Mouse (Mus musculus) adrenal gland, adult 2 months (tissue): Measurements from ENCODE around the gene Hoxd3. TPM values are rescaled to one million over a fixed set of nuclear protein-coding genes. Genes with fewer than 3 reads are reported as not detected.

ENCODE experiments used
- DNase-seq: peaks from one replicate; pipeline ENCODE4 v3.0.0; 2021
- long read RNA-seq: library from polyadenylated mRNA; stranded (forward); transcript quantifications from one replicate; pipeline ENCODE4 v2.0.0, GENCODE M21; 2021
- polyA plus RNA-seq: library from polyadenylated mRNA; depleted of rRNA; stranded (reverse); fragments of >200 nt; gene quantifications from 2 replicates; pipeline ENCODE4 v1.2.3, GENCODE M21; 2012; rRNA removed
- total RNA-seq, 2 experiments: library from RNA; stranded (reverse); gene quantifications; 2 replicates each; pipeline ENCODE4 v1.2.3; 2021

Hoxd3 gene
- total RNA-seq (1 to 10 TPM in 1 of 2 experiments, under 1 TPM in 1; 0.62 to 1.0 TPM), polyA plus RNA-seq (10.6 and 11.1 TPM in 2 replicates)
- long read RNA-seq, partial matches to known transcripts: 0 of 2 reads
- long read RNA-seq, other reads (novel, unspliced or antisense): 2 of 2 reads

DNA sequence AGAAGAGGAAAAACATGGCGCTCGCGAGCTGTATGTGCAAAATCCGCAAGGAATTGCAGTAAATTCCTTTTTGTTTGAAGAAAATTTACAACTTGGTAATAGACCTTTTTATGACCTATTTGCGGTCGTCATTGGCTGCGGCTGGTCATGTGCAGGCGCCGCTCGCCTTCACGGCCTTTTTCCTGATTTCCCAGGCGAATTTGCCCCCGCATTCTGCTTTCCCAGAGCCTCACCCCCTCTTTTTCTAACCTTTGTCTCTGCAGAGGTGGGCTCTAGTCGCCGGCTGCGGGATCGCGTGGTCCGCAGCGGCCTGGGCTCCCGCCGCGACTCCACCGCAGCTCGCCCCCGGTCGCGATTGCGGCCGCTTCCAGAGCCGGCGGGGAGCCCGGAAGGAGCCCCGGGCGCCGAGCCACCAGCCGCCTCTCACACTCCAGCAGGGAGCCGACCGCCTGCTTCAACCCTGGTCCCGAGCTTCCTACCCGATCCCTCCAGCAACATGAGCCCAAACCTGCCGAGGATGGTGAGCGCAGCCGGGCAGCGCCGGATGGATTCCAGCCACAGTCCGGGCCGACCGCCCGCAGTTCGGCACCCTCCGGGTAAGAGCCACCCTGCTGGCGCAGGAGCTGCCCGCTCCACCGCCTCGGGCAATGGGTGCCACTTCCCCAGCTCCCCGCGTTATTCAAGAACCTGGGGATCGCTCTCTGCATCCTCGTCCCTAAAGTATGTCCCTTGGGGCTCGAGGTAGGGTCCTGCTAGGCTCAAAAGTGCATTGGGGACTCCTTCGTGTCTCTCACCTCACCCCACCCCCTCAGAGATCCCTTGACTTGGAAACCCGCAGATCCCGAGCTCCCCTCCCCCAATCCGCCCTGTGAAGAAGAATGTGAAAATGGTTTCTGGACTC lies at the start of gene Hoxd3, which contains the start of gene Hoxd4:
TSS of gene Hoxd3 (plus strand) at position 207 of the 901 bp plus-strand sequence.
TSS of gene Hoxd4 (plus strand) at position 209 of the 901 bp plus-strand sequence.
- DNase-seq: peak; percentile 88

DNA sequence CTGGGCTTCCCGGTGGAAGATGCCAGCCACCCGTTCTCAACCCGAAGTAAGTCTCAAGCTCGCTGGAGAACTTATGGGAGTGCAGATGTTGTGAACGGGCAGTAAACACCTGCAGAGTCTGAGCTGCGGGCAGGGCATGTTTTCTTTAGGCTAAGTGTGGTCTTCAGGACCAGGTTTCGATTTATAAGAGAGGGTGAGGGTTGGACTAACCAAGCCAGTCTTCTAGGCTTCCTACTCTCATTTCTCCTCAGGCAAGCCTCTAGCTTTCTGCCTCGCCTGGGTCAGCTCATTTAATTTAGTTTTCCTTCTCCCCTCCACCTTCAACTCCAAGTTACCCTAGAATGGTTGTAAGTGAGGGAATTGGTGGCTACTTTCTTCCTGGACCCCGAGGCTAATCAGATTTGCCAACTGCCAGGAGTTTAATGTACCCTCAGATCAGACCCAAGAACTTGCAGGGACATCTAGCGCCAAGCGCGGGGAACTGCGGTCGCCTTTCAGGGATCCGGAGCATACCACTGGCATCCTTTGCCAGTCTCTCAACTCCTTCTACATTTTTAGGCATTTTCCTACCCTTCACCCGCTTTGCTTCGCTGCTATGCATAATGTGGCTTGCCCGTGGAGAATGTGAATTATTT lies 48.3 kb upstream of the Hoxd3 start:
- peak; percentile 42 for DNase-seq

DNA sequence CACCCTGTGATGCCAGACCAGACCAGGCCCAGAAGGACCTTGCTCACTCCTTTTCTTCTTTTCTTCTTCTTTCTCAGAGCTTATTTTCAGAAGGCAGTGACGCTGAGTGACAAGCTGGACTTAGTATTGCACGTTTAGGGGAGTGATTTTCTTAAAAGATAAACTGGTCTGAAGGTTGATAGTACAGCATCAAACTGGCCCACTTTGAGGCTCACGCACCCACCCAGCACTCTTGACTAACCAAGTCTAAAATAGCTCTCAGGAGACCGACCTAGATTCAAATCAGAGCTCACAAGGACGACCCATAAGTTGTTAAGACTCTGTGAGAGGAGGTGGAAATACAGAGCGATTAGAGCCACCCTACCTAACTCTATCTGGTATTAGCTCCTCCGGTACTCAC lies 45.3 kb upstream of the Hoxd3 start:
- DNase-seq: no peak

DNA sequence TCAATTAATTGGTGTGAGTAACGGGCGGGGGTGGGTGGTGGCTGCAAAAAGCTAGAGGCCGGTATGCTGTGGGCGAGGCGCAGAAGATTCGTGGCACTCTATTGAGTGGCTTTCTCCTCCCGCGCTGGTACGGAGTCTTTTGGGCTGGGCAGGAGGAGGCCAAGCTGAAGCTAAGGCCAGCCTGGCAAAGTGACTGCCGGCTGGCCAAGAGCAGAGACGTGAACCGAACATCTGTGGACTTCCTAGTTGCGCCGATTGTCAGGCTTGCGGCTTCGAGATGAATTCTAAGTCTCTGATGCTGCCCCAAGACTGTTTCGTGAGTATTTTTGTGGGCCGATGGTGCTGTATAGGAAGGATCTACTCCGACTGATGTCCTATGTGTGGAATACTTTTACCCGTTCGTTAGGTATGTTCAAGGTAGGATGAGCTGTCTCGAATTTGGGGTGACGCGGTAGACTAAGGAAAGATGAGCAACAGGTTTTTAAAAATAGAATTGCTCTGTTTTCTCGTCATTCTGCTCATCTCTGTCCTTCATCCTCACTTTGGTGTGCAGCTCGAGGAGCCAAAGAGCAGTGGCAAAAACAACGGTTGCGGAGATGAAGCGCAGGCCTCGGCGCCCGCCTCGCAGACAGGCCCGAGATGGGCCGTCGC lies 44.4 kb upstream of the Hoxd3 start:
- no peak for DNase-seq

DNA sequence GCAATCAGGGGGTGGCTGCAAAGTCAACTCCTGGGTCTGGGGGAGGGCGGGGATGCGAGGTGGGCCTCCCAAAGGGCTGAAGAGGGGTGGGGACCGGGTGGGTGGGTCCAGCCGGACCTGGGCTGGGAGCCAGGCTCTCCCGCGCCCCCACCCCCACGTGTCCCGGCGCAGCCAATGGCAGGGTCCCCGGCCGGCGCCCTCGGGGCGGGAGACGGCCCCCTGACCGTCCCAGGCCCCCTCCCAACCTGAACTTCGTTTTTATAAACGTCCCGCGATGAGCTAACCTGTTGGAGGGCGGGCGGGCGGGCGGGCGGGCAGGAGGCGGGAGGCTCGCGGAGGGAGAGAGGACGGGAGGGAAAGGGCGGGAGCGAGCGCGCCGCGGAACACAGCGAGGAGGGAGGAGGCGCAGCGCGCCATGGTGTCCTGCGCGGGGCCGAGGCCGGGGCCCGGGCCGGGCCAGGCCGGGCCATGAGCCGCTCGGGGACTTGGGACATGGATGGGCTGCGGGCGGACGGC lies 43.8 kb upstream of the Hoxd3 start, which contains the start of gene Hoxd13:
TSS of gene Hoxd13 (plus strand) at position 469 of the 516 bp plus-strand sequence.
- DNase-seq: no peak

DNA sequence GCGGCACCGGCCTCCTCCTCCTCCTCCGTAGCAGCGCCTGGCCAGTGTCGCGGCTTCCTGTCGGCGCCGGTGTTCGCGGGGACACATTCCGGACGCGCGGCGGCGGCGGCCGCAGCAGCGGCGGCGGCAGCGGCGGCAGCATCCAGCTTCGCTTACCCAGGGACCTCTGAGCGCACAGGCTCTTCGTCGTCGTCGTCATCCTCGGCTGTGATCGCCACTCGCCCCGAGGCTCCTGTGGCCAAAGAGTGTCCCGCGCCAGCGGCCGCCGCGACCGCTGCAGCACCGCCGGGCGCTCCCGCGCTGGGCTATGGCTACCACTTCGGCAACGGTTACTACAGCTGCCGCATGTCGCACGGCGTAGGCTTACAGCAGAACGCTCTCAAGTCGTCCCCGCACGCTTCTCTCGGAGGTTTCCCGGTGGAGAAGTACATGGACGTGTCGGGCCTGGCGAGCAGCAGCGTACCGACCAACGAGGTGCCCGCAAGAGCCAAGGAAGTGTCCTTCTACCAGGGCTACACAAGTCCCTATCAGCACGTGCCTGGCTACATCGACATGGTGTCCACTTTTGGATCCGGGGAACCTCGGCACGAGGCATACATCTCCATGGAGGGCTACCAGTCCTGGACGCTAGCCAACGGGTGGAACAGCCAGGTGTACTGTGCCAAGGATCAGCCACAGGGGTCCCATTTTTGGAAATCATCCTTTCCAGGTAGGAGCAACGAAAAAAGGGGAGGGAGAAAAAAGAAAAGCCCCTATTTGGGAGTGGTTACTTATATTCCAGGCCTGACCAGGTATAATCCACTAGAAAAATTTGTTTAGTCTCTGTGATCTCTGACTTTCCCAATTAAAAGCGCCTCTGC lies 43.1 kb upstream of the Hoxd3 start:
- DNase-seq: no peak

DNA sequence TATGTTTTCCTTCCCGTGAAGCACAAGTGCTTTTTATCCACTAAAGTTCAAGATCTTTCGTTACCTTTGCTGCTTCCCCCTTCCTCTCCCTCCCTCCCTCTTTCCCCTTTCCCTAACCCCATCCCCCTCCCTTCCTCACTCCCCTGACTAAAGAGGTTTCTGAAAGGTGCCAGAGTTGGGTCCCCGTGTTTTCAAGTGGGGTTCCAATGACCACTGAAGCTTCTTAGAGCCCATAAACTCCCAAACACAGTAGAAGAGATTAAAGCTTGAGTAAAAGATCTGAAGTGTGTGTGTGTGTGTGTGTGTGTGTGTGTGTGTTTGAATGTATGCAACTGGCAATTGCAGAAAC lies 42.5 kb upstream of the Hoxd3 start:
- no peak for DNase-seq

DNA sequence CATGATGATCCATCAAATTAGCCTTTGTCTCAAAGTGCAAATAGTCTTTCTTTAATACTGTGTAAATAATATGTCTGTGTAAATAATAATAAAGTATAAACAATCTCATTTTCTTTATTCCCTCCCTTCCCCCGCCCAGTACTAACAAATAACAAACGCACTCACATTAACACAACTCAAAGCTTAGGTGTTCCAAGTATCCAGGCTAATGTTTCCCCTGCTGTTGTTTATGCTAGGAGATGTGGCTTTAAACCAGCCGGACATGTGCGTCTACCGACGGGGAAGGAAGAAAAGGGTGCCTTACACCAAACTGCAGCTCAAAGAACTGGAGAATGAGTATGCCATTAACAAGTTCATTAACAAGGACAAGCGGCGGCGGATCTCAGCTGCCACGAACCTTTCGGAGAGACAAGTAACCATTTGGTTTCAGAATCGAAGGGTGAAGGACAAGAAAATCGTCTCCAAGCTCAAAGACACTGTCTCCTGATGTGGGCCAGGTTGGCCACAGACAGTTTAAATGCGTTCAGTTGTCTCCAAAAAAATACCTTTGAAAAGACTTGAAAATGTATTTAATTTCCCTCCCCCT lies 42.0 kb upstream of the Hoxd3 start:
- no peak for DNase-seq

DNA sequence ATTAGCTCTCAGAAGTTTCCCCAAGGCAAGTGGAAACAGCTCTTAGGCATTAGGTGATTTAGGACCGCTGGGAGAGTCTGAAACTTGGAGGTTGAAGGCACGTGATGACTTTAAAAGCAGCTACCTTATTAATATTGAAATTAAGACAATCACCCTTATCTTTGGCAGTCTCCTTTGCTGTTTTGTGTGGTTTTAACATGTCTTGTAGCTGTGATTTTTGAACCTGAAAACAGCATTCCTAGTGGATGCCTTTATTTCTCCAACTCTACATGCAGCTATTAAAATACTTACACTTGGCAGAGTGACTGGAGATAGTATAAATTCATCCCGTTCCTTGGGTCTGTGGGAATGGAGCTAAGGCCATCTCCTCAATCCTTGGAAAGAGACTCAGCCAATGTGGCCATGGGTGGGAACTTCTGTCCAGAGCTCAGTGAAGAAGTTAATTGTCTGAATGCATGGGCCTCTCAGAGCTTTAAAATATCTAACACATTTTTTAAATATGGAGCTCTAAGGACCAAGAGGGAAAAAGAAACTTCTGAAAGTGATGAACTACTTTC lies 41.0 kb upstream of the Hoxd3 start:
- no peak for DNase-seq

DNA sequence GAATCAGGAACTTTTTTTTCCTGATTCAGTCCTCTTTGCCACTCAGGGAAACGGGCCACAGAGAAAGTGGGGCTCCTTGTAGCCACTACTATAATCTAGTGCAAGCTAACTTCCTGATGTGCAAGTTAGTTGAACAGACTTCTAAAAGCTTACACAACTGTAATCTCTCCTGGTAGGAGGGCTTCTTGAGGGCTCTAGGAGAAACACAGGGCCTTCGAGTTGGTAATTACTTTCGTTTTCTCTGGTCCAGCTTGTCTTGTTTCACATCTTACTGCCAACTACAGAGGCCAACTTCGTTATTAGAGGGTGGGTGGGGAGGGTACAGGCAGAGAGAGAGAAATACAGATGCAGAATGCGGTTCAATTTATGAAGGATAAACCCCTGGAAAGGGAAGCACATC lies 39.9 kb upstream of the Hoxd3 start:
- DNase-seq: no peak

DNA sequence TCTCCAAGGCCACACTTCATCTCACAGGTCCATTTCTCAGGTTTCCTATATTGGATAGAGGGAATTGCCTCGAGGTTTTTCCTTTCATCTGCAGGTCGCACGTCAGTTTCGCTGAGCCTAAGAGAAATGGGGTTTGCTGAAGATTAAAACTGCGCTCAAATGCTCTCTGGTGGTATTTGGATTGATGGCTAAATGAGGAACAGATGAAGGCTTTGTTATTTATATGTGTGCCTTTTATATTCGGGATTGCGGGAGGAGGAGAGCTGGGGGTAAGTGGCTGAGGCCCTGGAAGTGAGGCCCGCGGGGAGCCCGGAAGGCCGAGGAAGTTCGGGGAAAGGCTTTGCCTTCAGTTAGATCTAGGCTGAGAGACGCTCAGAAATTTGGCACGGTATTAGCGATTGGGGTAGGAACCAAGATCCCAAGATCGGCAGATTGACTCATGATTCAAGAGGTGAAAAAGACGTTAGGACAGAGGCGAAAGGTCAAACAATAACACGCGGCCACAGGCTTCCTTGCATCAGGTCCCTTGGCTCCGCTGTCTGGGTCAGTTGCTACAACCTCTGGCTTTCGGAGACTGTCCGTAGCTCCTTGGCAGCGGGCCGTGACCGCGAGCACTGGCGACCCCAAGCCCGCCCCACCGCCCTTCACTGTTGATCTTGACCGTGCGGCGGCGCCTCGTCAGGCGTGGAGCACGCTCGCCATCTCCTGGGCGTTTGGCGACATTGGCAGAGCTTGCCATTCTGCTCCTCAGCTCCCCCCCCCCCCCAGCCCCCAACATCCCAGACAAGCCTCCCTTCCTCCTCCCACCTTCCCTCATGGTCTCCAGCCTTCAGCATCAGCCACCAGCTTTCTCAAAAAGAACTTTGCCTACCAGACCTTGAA lies 39.0 kb upstream of the Hoxd3 start:
- no peak for DNase-seq

DNA sequence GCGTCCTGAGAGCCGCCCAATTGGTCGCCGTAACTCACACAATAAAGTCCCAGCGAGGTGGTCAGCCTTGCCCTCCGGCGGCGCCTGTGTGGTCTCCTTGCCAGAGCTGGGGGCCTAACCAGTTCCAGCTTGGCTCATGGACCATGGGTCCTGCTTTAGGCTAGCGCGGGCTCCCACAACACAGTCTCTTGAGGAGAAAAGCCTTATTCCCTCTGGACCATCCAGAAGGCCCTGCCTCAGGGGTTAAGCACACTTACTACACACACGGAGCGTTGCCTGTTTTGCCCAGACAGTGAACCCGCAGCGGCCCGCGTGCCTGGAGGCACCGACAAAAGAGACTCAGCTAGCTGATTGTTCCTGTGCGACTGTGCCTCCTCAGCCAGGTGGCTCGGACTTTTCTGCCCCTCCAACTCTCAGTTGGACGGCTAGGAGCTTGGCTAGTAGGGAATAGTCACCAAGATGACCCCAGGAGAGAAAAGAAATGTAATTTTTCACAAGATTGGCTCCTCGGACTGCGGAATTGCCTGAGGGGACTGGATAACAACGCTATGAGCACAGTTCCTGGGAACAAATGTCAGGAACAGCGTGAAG lies 37.8 kb upstream of the Hoxd3 start:
- DNase-seq: no peak

DNA sequence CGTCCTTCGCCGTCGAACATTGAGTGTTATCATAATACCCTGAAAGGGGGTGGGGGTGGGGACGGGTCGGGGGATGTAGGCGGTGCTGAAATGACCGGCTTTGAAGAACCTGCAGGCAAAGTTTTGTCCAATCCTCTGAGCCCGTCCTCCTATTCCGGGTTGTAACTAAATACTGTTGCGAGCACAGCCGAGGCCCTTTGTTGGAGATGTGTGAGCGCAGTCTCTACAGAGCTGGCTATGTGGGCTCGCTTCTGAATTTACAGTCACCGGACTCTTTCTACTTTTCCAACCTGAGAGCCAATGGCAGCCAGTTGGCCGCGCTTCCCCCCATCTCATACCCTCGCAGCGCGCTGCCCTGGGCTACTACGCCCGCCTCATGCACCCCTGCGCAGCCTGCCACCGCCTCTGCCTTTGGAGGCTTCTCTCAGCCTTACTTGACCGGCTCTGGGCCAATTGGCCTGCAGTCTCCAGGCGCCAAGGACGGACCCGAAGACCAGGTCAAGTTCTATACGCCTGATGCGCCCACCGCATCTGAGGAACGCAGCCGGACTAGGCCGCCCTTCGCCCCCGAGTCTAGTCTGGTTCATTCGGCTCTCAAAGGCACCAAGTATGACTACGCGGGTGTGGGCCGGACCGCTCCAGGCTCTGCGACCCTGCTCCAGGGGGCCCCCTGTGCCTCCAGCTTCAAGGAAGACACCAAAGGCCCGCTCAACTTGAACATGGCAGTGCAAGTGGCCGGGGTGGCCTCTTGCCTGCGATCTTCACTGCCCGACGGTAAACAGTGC lies 36.7 kb upstream of the Hoxd3 start, which contains the start of gene Hoxd12:
TSS of gene Hoxd12 (plus strand) at position 133 of the 785 bp plus-strand sequence.
- no peak for DNase-seq

DNA sequence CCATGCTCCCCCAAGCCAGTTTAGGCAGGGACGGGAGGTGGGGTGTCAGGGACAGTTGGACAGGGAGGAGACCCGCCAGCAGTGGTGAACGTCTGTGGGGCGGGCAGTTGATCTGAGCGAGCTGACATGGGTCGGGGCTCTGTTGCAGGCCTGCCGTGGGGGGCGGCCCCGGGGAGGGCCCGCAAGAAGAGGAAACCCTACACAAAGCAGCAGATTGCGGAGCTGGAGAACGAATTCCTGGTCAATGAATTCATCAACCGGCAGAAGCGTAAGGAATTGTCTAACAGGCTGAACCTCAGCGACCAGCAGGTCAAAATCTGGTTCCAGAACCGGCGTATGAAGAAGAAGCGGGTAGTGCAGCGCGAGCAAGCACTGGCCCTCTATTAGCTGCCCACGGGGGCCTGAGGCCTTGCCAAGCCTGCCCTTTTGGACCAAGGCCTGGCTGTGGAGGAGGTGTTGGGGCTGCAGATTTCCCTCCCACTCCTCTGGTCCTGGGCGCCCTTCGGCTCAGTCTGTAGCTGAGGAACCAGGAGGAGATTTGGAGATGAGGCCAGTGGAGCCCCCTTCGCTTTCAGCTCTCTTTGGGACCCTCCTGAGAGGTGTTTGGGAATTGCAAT lies 36.0 kb upstream of the Hoxd3 start:
- no peak for DNase-seq

DNA sequence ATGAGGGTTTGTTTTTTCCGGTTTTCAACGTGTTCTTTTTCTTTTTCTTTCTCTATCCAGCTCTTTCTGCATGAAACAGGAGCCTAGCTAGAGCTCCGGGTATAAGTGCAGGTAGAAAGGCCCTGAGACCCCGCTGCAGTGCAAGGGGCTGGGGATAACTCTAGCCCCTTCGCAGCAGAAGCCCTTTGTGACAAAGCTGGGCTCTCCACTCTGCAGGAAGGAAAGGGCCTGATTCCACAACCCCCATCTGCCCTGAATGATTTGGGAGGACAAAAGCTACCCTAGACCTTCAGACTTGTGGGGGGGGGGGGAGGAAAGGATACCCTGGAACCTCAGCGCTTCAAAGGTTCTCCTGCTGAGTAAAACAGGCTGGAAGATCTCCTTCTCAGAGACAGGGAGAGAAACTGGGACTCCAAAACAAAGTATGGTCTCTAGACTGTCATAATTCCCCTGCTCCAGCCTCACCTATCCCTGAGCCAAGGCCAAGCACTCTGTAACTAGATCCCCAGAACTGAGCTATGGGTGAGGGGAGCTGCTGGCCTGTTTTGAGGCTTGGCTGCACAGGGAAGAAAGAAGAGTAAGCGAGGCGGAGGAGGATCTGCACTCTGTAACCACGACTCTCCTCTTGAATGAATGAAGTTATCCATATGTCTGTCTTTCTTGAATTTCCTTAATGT lies 35.2 kb upstream of the Hoxd3 start:
- no peak for DNase-seq

DNA sequence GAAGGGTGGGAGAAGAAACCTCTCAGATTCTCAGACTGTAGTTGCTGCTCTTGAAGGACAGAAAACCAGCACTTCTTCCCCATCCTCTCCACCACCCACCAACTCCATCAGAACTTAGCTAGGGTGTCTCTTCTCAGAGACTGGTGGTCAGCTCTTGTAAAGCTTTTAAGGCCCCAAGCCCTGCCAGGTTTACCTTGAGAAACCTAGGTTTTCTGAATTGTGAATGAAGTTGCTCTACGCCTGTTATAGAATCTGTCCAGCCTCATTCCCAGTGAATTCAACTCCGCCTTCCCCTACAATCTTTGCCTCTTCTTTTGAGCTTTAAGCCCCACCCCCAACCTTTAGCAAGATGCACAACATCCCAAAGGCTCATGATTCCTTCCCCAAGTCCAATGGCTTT lies 34.6 kb upstream of the Hoxd3 start:
- DNase-seq: no peak
